Mouse (Mus musculus) lung, embryonic 16.5 days (tissue): Measurements from ENCODE around the gene Ppa1. TPM values are rescaled to one million over a fixed set of nuclear protein-coding genes. Genes with fewer than 3 reads are reported as not detected.

Experiments used
- ATAC-seq: fragments of 200-750 bp; cut with Nextera tagmentation; 2 replicates; pipeline ENCODE4 v1.8.0; 2017; ENCODE audit warnings: low read depth, mild to moderate bottlenecking, moderate library complexity
- H3K27ac ChIP-seq: fragments of 300-500 bp; sonication (generic); 2 replicates; pipeline ENCODE4 v1.5.1; 2014; ENCODE audit warnings: mild to moderate bottlenecking, control low read depth, low read length
- H3K27me3 ChIP-seq: fragments of 300-500 bp; sonication (generic); 2 replicates; pipeline ENCODE4 v1.6.1; 2014; ENCODE audit warnings: low read depth, low read length, mixed read lengths; ENCODE audit not compliant: control insufficient read depth, insufficient read depth
- H3K36me3 ChIP-seq: fragments of 300-500 bp; sonication (generic); 2 replicates; pipeline ENCODE4 v1.6.1; 2014; ENCODE audit warnings: low read length; ENCODE audit not compliant: control insufficient read depth, insufficient read depth
- H3K4me1 ChIP-seq: fragments of 300-500 bp; sonication (generic); replicated peaks from 2 replicates; pipeline ENCODE4 v1.6.1; 2014; ENCODE audit warnings: low read length, mixed read lengths; ENCODE audit not compliant: control insufficient read depth, insufficient read depth
- H3K4me2 ChIP-seq: fragments of 300-500 bp; sonication (generic); 2 replicates; pipeline ENCODE4 v1.6.1; 2014; ENCODE audit warnings: low read depth, low read length, control low read depth
- H3K4me3 ChIP-seq: fragments of 300-500 bp; sonication (generic); 2 replicates; pipeline ENCODE4 v1.5.1; 2014; ENCODE audit warnings: mild to moderate bottlenecking, low read length, control low read depth
- H3K9ac ChIP-seq: fragments of 300-500 bp; sonication (generic); 2 replicates; pipeline ENCODE4 v1.6.1; 2014; ENCODE audit warnings: low read length, control low read depth
- H3K9me3 ChIP-seq: fragments of 300-500 bp; sonication (generic); 2 replicates; pipeline ENCODE4 v1.6.1; 2016; ENCODE audit warnings: low read length; ENCODE audit not compliant: control insufficient read depth
- WGBS: fragments of 180-500 bp; shearing (Covaris S2); extraction: QIAGEN DNeasy Blood & Tissue Kit; methylation state at CpG from one replicate; pipeline ENCODE4 v1.1.7; 2014; 5-methylcytosine and 5-hydroxymethylcytosine counted together
- polyA plus RNA-seq: library from polyadenylated mRNA; unstranded; fragments of >200 nt; fragmentation: Nextera tagmentation; extraction: Ambion mirVana; gene quantifications from 2 replicates; pipeline ENCODE4 v1.2.1, GENCODE M21; 2015

Gene Ppa1
- polyA plus RNA-seq, 1 experiment from 2014 or later = 138 TPM

DNA sequence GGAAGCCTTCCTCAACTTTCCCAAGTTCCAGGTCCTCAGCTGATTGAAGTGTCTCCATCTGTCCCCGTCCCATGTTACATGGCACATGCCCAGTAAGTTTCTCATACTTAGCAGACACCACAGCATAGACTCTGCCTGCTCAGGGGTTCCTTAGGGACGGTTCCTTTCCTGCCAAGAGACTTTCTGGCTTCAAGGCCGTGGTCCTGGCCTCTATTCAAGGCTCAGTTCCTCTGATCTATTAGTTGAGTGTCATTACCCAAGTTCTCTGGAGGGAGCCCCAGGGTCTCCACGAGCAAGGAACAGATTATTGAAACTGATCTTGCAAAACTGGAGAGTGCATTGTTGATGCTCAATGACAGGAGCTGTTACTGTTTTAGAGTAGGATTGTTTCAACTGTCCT, 56.3 kb downstream of the Ppa1 start:
- H3K4me3 ChIP-seq = no peak overlapping the region
- H3K9ac ChIP-seq = no peak overlapping the region
- H3K9me3 ChIP-seq = no peaks in the 10 kb centered on the region
- no peaks in the 10 kb centered on the region for H3K4me1 ChIP-seq
- no peak for ATAC-seq
- H3K36me3 ChIP-seq = peaks cover 11% of the 10 kb centered on the region
- no peak overlapping the region for H3K27ac ChIP-seq
- WGBS = 68% methylated on average over 4 of the region's 4 CpGs
- H3K4me2 ChIP-seq = no peak overlapping the region
- no peaks in the 10 kb centered on the region for H3K27me3 ChIP-seq

- no peak overlapping the region for H3K9ac ChIP-seq
- peak; percentile 49; the same call in 1 of the 2 replicates for ATAC-seq
Measured at GRCm38 (mm10) chr10:61706412-61707375, 58.3 kb downstream of the Ppa1 start.

GRCm38 (mm10) chr10:61713601-61714000, 65.2 kb downstream of the Ppa1 start:
- H3K27ac ChIP-seq = no peak overlapping the region
- H3K9me3 ChIP-seq = no peaks in the 10 kb centered on the region
- H3K4me2 ChIP-seq = no peak overlapping the region
- ATAC-seq = no peak
- no peak overlapping the region for H3K4me3 ChIP-seq
- H3K27me3 ChIP-seq = no peaks in the 10 kb centered on the region
- WGBS = 78% methylated on average over 3 of the region's 3 CpGs
- H3K36me3 ChIP-seq = no peaks in the 10 kb centered on the region
- no peak overlapping the region for H3K9ac ChIP-seq
- H3K4me1 ChIP-seq = peaks cover 7% of the 10 kb centered on the region

More at GRCm38 (mm10) chr10:61706412-61707375, 58.3 kb downstream of the Ppa1 start:
- Histone ChIP-seq H3K4me1 (no peaks in the 10 kb centered on the region), H3K4me3 (no peak overlapping the region), H3K4me2 (no peak overlapping the region), H3K9me3 (no peaks in the 10 kb centered on the region), H3K36me3 (peaks cover 11% of the 10 kb centered on the region), H3K27me3 (no peaks in the 10 kb centered on the region), H3K27ac (no peak overlapping the region)
- 65% methylated on average over 6 of the region's 6 CpGs for WGBS

GRCm38 (mm10) chr10:61714146-61714545, 65.8 kb downstream of the Ppa1 start:
- Histone ChIP-seq H3K4me1 (peaks cover 7% of the 10 kb centered on the region), H3K27me3 (no peaks in the 10 kb centered on the region), H3K4me3 (no peak overlapping the region), H3K9ac (no peak overlapping the region), H3K4me2 (no peak overlapping the region), H3K27ac (no peak overlapping the region), H3K36me3 (no peaks in the 10 kb centered on the region), H3K9me3 (no peaks in the 10 kb centered on the region)
- WGBS = 92% methylated on average over 4 of the region's 4 CpGs
- no peak for ATAC-seq

DNA sequence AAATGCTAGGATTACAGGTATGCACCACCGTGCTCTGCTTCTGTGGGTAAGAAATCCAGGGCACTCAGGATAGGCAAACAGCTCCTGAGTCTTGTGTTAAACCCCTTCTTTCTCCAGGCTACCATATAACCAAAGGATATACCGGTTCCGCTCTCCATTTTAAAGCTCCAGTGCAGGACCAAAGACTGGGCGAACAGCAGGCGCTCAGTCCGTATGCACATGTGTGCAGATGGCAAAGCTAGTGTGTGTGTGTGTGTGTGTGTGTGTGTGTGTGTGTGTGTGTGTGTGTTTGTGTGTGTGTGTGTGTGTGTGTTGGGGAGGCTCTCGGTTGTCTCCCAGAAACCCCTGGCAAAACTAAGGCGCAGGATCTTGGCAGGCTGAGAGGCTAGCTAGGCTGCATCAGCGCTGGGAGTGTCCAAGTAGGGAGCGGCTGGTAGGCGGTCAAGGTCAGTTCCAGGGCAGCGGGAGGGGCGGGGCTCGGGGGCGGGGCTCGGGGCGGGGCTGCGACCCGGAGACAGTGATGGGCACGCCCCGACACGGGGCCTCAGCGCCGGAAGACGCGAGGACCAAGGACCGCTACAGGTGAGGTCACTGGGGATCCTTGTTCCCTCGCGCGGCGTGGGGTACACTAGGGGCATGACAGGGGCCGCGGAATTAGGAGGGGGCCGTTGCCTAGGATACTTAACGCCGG, 66.6 kb downstream of the Ppa1 start, which contains the start of gene Aifm2:
Aifm2 (plus strand) TSS at position 493 of the 691 bp plus-strand sequence.
- peak; percentile 96 for ATAC-seq
- peak within 1 kb of the TSS; percentile 71 for H3K4me3 ChIP-seq
- H3K4me2 ChIP-seq = peak within 1 kb of the TSS; percentile 83
- H3K36me3 ChIP-seq = no peaks in the 10 kb centered on the region
- no peaks in the 10 kb centered on the region for H3K27me3 ChIP-seq
- WGBS = 10% methylated on average over 31 of the region's 36 CpGs
- H3K9ac ChIP-seq = peak within 1 kb of the TSS; percentile 60
- no peak within 1 kb of the TSS for H3K27ac ChIP-seq
- no peaks in the 10 kb centered on the region for H3K9me3 ChIP-seq
- peaks cover 7% of the 10 kb centered on the region for H3K4me1 ChIP-seq

- no peak for ATAC-seq
- Histone ChIP-seq H3K9me3 (no peaks in the 10 kb centered on the region), H3K4me3 (peak overlapping the region; percentile 71), H3K4me1 (peaks cover 7% of the 10 kb centered on the region), H3K36me3 (no peaks in the 10 kb centered on the region), H3K9ac (peak overlapping the region; percentile 60), H3K27me3 (no peaks in the 10 kb centered on the region), H3K4me2 (peak overlapping the region; percentile 83), H3K27ac (no peak overlapping the region)
- WGBS = 5% methylated on average over 11 of the region's 11 CpGs
Measured at GRCm38 (mm10) chr10:61715462-61715837, 67.1 kb downstream of the Ppa1 start.

- Histone ChIP-seq H3K9ac (no peak overlapping the region), H3K4me1 (peaks cover 7% of the 10 kb centered on the region), H3K36me3 (no peaks in the 10 kb centered on the region), H3K9me3 (no peaks in the 10 kb centered on the region), H3K27me3 (no peaks in the 10 kb centered on the region), H3K4me3 (no peak overlapping the region; the same call in 1 of the 2 replicates), H3K4me2 (peak overlapping the region; percentile 83), H3K27ac (no peak overlapping the region)
- 68% methylated on average over 7 of the region's 7 CpGs for WGBS
- peak; percentile 23; the same call in 1 of the 2 replicates for ATAC-seq
Measured at GRCm38 (mm10) chr10:61715996-61716864, 67.9 kb downstream of the Ppa1 start.

DNA sequence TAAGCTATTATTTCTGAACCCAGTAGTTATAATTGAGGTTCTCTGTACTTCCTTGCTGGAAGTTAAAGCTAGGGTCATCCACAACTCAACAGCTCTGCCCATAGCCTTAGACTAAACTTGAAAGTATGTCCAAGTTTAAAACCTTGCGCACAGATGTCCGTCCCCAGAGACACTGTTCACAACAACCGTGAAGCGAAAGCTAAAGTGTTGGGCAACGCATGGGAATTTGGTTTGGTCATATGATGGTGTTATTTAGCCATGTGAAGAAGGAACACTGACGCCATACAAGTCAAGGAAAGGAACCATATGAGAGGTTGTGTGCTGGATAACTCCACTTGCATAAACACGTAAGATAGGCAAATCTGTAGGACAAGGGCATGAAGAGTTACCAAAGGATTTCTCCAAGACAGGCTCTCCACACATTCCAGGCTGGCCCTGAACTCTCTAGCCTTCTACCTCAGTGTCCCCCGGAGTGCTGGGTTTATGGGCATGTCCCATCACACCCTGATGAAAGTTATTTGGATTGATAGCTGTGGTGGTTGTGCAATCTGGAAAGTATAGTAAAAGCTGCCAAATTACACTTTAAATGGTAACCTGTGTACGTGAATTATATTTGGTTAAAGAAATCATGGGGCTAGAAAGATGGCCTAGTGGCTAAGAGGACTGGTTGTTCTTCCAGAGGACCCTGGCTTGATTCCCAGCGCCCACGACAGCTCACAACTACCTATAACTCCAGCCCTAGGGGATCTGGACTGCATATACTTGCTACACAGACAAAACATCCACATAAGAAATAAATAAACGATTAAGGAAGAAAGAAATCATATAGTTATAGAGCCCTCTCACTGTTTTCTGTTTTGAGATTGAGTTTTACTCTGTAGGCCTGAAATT, 69.3 kb downstream of the Ppa1 start:
- H3K4me2 ChIP-seq = no peak overlapping the region
- H3K4me3 ChIP-seq = no peak overlapping the region
- peaks cover 7% of the 10 kb centered on the region for H3K4me1 ChIP-seq
- H3K27ac ChIP-seq = no peak overlapping the region
- H3K27me3 ChIP-seq = no peaks in the 10 kb centered on the region
- 88% methylated on average over 12 of the region's 12 CpGs for WGBS
- H3K9ac ChIP-seq = no peak overlapping the region
- ATAC-seq = no peak
- no peaks in the 10 kb centered on the region for H3K36me3 ChIP-seq
- H3K9me3 ChIP-seq = no peaks in the 10 kb centered on the region
